Mouse (Mus musculus) heart, embryonic 12.5 days (tissue): Measurements from ENCODE around the gene Sec24a. TPM values are rescaled to one million over a fixed set of nuclear protein-coding genes. Genes with fewer than 3 reads are reported as not detected.
A peak's percentile ranks its signal among the peaks of the same experiment; 100 is the strongest.

Experiments used
- ATAC-seq: fragments of 200-750 bp; cut with Nextera tagmentation; 2 replicates; pipeline ENCODE4 v1.8.0; 2017; ENCODE audit warnings: moderate TSS enrichment, moderate library complexity; ENCODE audit not compliant: insufficient number of reproducible peaks, low FRiP score
- H3K27ac ChIP-seq: fragments of 300-500 bp; sonication (generic); 2 replicates; pipeline ENCODE4 v1.5.1; 2016; ENCODE audit warnings: mild to moderate bottlenecking, moderate library complexity; ENCODE audit not compliant: poor library complexity, severe bottlenecking
- H3K27me3 ChIP-seq: fragments of 300-500 bp; sonication (generic); replicated peaks from 2 replicates; pipeline ENCODE4 v1.6.1; 2016; ENCODE audit warnings: mild to moderate bottlenecking, moderate library complexity
- H3K36me3 ChIP-seq: fragments of 300-500 bp; sonication (generic); 2 replicates; pipeline ENCODE4 v1.6.1; 2016; ENCODE audit warnings: mild to moderate bottlenecking, moderate library complexity
- H3K4me1 ChIP-seq: fragments of 300-500 bp; sonication (generic); replicated peaks from 2 replicates; pipeline ENCODE4 v1.6.1; 2016; ENCODE audit warnings: mild to moderate bottlenecking
- H3K4me2 ChIP-seq: fragments of 300-500 bp; sonication (generic); 2 replicates; pipeline ENCODE4 v1.6.1; 2016; ENCODE audit warnings: mild to moderate bottlenecking, moderate library complexity
- H3K4me3 ChIP-seq: fragments of 300-500 bp; sonication (generic); 2 replicates; pipeline ENCODE4 v1.5.1; 2016; ENCODE audit warnings: mild to moderate bottlenecking
- H3K9ac ChIP-seq: fragments of 300-500 bp; sonication (generic); 2 replicates; pipeline ENCODE4 v1.6.1; 2016; ENCODE audit warnings: mild to moderate bottlenecking, moderate library complexity
- H3K9me3 ChIP-seq: fragments of 300-500 bp; sonication (generic); replicated peaks from 2 replicates; pipeline ENCODE4 v1.6.1; 2016; ENCODE audit warnings: mild to moderate bottlenecking, moderate library complexity
- WGBS: fragments of 180-500 bp; shearing (Covaris S2); methylation state at CpG from one replicate; pipeline ENCODE4 v1.1.7; 2016; 5-methylcytosine and 5-hydroxymethylcytosine counted together
- polyA plus RNA-seq: library from polyadenylated mRNA; unstranded; fragments of >200 nt; fragmentation: Nextera tagmentation; extraction: Ambion mirVana; gene quantifications from 2 replicates; pipeline ENCODE4 v1.2.1, GENCODE M21; 2016

The Sec24a gene
- polyA plus RNA-seq, 1 experiment from 2014 or later = 14.6 TPM

DNA sequence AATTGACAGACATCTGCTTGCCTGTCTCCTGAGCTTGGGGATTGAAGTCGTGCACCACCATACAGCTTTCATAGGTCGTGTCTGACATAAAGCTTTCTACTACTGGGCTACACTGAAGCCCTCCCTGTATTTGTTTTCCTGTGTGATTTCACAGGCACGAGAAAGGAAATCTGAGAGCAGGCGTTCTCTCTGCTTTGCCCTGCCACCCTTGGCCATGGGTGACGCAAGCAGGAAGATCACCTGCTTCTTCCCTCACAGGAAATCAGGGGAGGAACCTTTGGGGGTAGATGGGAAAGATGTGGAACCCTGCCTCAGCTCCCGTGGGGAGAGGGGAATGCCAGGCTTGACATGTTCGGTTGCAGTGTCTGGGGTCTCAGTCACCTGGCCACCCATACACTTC lies 105.1 kb downstream of the Sec24a start:
- no peak for ATAC-seq
- Histone ChIP-seq H3K36me3 (no peaks in the 10 kb centered on the region), H3K27me3 (peaks cover 3% of the 10 kb centered on the region; the same call in 1 of the 2 replicates), H3K9me3 (no peaks in the 10 kb centered on the region), H3K4me2 (no peak overlapping the region), H3K27ac (no peak overlapping the region), H3K4me1 (peaks cover 8% of the 10 kb centered on the region), H3K9ac (no peak overlapping the region), H3K4me3 (no peak overlapping the region)
- 59% methylated on average over 7 of the region's 7 CpGs for WGBS

DNA sequence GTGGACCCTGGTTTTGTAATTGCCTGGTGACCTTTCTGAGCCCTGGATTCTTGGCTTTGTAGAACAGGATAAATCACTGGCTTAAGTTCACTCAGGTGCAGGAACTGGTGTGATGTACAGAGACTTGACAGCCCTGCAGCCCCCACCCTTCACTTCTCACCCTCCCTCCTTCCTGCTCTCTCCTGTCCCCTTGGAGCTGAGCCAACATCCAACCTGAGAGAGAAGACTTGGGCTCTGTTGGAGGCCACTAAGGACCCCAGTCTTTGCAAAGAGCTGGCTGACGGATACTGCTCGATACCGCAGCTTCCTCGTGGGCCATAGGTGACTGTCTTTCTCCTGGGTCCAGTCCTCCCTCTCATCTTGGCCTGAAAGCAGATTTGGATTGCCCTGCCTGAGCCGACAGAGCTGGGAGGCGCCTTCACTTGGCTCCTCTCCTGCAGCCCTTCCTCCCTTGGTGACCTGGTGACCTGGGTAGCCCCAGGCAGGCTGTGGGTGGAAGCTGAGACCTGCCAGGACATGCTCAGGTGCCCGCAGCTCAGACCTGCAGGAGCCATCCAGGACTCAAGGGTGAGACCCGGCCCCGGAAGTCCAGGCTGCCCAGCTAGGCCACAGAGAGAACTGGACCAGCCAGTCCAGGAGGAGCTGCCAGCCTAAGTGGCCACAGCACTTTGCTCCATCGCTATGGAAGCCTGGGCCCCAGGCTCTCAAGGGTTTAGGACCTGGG lies 106.5 kb downstream of the Sec24a start:
- 84% methylated on average over 10 of the region's 10 CpGs for WGBS
- H3K36me3 ChIP-seq = no peaks in the 10 kb centered on the region

DNA sequence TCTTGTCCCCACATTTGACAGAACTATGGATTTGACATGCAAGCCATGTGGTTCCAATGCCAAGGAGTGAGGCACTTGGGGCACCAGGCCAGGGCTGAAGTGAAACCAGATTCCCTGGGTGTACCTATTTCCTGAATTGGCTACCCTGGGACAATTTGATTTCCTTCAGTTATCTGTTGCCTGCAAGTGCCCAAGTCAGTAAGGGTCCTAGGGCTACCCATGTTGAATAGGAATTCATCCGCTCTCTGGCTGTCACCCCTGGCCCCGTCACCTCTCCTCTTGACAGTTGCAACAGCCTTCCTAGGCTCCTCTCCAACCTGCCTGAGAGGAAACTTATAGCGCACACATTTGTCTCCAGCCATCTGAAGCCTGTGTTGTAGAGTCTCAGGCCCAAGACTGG lies 108.5 kb downstream of the Sec24a start:
- Histone ChIP-seq H3K4me3 (no peak overlapping the region), H3K4me1 (peaks cover 14% of the 10 kb centered on the region), H3K27ac (no peak overlapping the region), H3K9me3 (no peaks in the 10 kb centered on the region), H3K27me3 (peaks cover 3% of the 10 kb centered on the region; the same call in 1 of the 2 replicates), H3K4me2 (no peak overlapping the region), H3K9ac (no peak overlapping the region), H3K36me3 (no peaks in the 10 kb centered on the region)
- ATAC-seq = no peak
- 86% methylated on average over 3 of the region's 3 CpGs for WGBS

More for the DNA sequence above, 106.5 kb downstream of the Sec24a start:
- peaks cover 3% of the 10 kb centered on the region; the same call in 1 of the 2 replicates for H3K27me3 ChIP-seq
- H3K9me3 ChIP-seq = no peaks in the 10 kb centered on the region
- H3K9ac ChIP-seq = no peak overlapping the region
- no peak for ATAC-seq
- H3K4me3 ChIP-seq = no peak overlapping the region
- no peak overlapping the region for H3K27ac ChIP-seq
- H3K4me1 ChIP-seq = peaks cover 8% of the 10 kb centered on the region
- no peak overlapping the region for H3K4me2 ChIP-seq

DNA sequence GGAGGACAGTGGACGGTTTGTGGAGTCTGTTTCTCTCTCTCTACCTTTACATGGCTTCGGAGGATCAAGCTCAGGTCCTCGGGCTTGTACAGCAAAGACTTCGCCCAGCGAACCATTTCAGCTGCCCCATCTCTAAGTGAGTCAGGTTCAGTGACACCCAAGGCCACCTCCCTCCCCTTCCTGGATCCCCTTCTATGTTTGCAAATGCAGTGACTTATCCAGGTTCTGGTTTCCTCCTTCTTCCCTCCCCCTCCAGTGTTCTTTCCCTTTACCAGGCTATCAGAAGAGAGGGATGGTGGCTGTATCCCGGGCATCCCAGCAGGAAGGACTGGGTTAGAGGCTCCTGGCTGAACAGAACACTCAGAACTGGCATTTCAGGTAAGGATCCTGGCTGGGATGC lies 109.7 kb downstream of the Sec24a start:
- Histone ChIP-seq H3K4me1 (peaks cover 21% of the 10 kb centered on the region), H3K36me3 (no peaks in the 10 kb centered on the region), H3K4me2 (no peak overlapping the region), H3K9ac (no peak overlapping the region), H3K4me3 (no peak overlapping the region), H3K27ac (no peak overlapping the region), H3K9me3 (no peaks in the 10 kb centered on the region), H3K27me3 (peaks cover 3% of the 10 kb centered on the region; the same call in 1 of the 2 replicates)
- no peak for ATAC-seq
- WGBS = 76% methylated on average over 6 of the region's 6 CpGs

DNA sequence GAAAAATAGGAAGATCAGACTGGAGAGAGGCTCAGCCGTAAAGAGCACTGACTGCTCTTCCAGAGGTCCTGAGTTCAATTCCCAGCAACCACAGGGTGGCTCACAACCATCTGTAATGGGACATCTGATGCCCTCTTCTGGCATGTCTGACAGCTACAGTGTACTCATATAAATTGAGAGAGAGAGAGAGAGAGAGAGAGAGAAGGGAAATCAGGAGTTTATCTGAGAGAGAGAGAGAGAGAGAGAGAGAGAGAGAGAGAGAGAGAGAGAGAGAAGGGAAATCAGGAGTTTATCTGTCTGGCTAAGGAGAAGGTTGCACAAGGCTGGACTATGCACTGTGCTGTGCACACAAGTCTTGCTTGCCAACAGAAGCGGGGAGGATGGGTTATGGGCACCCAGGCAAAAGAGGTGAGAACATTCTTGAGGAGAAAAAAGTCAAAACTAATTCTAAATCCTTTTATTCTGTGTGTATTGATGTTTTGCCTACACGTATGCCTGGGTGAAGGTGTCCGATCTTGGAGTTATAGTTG lies 110.5 kb downstream of the Sec24a start:
- Histone ChIP-seq H3K27ac (no peak overlapping the region), H3K4me1 (peaks cover 26% of the 10 kb centered on the region), H3K4me3 (no peak overlapping the region), H3K36me3 (no peaks in the 10 kb centered on the region), H3K9ac (no peak overlapping the region), H3K27me3 (peaks cover 3% of the 10 kb centered on the region; the same call in 1 of the 2 replicates), H3K4me2 (no peak overlapping the region), H3K9me3 (no peaks in the 10 kb centered on the region)
- WGBS = 87% methylated on average over 4 of the region's 4 CpGs
- no peak for ATAC-seq

DNA sequence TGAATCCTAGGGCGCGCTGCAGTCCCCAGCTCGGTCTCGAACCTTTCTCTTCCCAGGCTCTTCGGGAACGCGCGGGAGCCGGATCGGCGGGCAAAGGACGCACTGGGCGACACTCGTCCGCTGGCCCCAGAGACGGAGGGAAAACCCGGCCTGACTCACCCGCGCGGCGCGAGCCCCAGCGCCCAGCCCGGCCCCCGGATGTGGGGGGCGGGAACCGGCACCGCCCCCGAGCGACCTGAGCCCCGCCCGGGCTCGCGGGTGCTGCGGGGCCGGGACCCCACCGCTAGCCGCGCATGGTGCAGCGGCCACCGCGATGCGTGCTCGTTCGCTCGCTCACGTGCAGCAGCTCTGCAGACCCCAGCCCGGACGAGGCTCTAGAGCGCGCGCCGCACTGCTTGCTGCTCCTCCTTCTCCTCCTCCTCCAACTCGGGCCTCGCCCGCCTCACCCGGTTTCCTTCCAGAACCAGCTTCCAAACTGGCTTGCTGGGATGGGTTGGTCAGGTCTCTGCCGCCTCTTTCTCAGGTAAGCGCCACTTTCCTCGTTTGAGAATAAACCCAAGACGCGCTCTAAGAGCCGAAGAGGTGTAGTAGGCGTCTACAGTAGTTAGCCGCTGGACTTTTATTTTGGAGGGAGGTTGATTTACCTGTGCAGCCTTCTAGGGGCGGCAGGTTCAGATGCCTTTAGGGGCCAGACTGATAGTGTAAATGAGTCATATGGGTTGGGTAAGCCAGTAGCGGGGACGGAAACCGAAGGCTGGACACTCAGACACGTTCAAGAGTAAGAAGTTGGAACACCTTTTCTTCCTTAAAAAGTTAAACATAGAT lies 112.5 kb downstream of the Sec24a start, which contains the start of the genes N4bp3 and D930048N14Rik:
TSS of gene N4bp3 (minus strand) at position 152 of the 825 bp plus-strand sequence.
TSS of gene D930048N14Rik (plus strand) at position 264 of the 825 bp plus-strand sequence.
- 0 out of 2 replicates have a peak, but pooled peaks cover under 1% of the 10 kb centered on the region for H3K36me3 ChIP-seq
- WGBS = 1% methylated on average over 62 of the region's 70 CpGs
- H3K9ac ChIP-seq = peak within 1 kb of the TSS; percentile 84
- H3K4me2 ChIP-seq = peak within 1 kb of the TSS; percentile 96
- H3K4me3 ChIP-seq = peak within 1 kb of the TSS; percentile 66
- peak; percentile 69 for ATAC-seq
- H3K9me3 ChIP-seq = no peaks in the 10 kb centered on the region
- peaks cover 36% of the 10 kb centered on the region for H3K4me1 ChIP-seq
- H3K27me3 ChIP-seq = peaks cover 3% of the 10 kb centered on the region; the same call in 1 of the 2 replicates
- no peak within 1 kb of the TSS for H3K27ac ChIP-seq

DNA sequence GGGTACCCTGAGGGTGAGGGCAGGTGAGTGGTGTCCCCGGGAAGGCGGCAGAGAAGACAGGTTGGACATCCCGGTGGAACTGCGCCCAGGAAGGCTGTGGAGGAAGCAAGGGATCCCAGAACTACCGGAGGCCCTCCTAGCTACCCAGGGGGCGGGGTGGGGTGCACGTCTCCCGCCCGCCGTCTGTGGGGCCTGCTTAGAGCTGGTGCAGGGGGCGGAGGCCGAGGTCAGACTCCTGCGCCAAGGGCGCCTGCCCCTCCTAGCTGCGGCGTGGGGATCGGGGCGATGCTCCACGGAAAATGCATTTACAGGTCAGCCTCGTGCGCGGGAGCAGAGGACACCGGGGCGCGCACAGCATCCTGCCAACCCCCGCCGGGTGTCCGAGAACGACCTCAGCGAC lies 113.2 kb downstream of the Sec24a start:
- 2% methylated on average over 30 of the region's 30 CpGs for WGBS
- Histone ChIP-seq H3K9ac (peak overlapping the region; percentile 84), H3K9me3 (no peaks in the 10 kb centered on the region), H3K4me3 (peak overlapping the region; percentile 66), H3K27ac (no peak overlapping the region), H3K4me2 (peak overlapping the region; percentile 96), H3K27me3 (peaks cover 5% of the 10 kb centered on the region), H3K4me1 (peaks cover 36% of the 10 kb centered on the region), H3K36me3 (peaks cover 6% of the 10 kb centered on the region)
- 0 out of 2 replicates have a peak, but pooled peaks have one; percentile 8 for ATAC-seq

DNA sequence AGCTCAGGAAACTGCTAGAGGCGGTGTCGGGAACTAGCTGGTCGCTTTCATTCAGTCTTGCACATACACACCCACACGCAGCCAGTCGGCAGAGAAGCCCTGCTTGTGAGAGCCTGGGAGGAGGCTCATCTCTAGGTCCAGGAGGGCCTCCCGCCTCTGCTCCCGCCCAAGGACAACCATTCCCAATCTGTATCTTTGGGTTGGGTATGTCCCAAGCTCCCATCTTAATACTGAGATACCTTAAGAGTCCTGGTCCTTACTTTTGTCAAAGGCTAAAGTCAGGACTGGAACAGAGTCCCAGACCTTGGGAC lies 113.6 kb downstream of the Sec24a start:
- H3K4me3 ChIP-seq = peak overlapping the region; percentile 66
- peaks cover 10% of the 10 kb centered on the region for H3K36me3 ChIP-seq
- H3K4me1 ChIP-seq = peaks cover 36% of the 10 kb centered on the region
- peak overlapping the region; percentile 84 for H3K9ac ChIP-seq
- no peak overlapping the region for H3K27ac ChIP-seq
- peaks cover 9% of the 10 kb centered on the region for H3K27me3 ChIP-seq
- ATAC-seq = no peak
- 4% methylated on average over 7 of the region's 7 CpGs for WGBS
- H3K4me2 ChIP-seq = peak overlapping the region; percentile 96
- H3K9me3 ChIP-seq = no peaks in the 10 kb centered on the region

DNA sequence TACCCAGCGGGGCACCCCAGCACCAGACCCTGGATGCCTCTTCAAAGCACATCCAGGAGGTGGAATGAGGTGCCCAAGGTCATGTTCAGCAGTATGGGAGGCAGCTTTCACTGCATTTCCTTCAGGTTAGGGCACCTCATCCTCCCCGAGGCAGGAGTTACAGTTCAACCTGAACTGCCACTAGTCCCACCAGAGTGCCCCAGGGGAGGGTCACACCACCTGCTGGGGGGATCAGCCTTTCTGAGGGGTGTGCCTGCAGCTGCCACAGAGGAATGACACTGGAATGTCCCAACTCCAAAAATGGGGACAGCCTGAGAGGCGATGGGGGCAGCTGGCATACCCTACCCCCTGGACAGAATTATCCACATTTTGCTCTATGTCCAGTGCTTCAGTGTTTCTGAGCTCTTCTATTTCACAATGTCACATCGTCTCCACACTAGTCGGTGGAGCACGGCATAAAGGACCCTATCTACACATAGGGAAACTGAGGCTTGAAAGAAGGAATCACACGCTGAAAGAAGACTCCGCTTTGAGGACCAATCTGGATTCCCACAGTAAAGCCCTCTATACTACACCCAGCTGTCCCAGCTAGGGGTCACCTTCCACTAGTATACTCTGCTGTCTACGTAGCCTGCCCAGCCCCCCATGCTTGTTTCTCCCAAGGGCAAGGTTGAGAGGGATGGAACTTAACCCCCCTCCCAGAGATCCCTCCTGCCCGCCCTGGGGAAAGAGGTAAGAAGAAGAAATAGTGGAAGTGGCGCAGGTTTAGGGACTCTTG lies 114.1 kb downstream of the Sec24a start:
- H3K27me3 ChIP-seq = peaks cover 13% of the 10 kb centered on the region
- ATAC-seq = no peak
- WGBS = 34% methylated on average over 11 of the region's 11 CpGs
- H3K36me3 ChIP-seq = peaks cover 12% of the 10 kb centered on the region
- H3K4me2 ChIP-seq = peak overlapping the region; percentile 96
- H3K4me3 ChIP-seq = peak overlapping the region; percentile 66
- H3K4me1 ChIP-seq = peaks cover 36% of the 10 kb centered on the region
- H3K27ac ChIP-seq = 0 out of 2 replicates have a peak overlapping the region, but pooled peaks have one; percentile 1
- H3K9ac ChIP-seq = peak overlapping the region; percentile 84
- H3K9me3 ChIP-seq = no peaks in the 10 kb centered on the region

DNA sequence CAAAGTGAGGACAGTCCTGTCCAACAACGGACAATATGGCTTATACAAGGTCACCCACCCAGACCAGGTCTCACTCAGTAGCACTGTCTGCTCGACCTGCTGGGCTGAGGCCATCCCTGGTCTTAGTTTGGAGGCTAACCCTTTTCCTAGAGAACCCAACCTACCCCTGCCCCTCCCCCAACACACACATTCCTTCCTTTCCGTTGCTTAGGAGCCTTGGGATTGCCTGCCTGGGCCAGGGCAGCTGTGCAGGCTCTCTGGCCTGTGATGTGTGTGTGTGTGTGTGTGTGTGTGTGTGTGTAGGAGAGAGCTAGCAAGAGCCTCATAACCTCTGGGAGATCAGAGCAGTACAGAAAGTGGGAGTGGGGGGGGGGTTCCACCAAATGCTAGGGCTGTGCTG lies 114.9 kb downstream of the Sec24a start:
- H3K9ac ChIP-seq = 0 out of 2 replicates have a peak overlapping the region, but pooled peaks have one; percentile 84
- peaks cover 16% of the 10 kb centered on the region; the same call in 1 of the 2 replicates for H3K27me3 ChIP-seq
- H3K4me2 ChIP-seq = peak overlapping the region; percentile 96
- H3K4me1 ChIP-seq = peaks cover 39% of the 10 kb centered on the region
- 0 out of 2 replicates have a peak overlapping the region, but pooled peaks have one; percentile 66 for H3K4me3 ChIP-seq
- no peak overlapping the region for H3K27ac ChIP-seq
- no peak for ATAC-seq
- no peaks in the 10 kb centered on the region for H3K9me3 ChIP-seq
- H3K36me3 ChIP-seq = peaks cover 20% of the 10 kb centered on the region
- WGBS = 27% methylated on average over 3 of the region's 3 CpGs
